Mouse (Mus musculus): Measurements from ENCODE around the gene Eda. TPM values are rescaled to one million over a fixed set of nuclear protein-coding genes. Genes with fewer than 3 reads are reported as not detected.

Gene Eda
- polyA plus RNA-seq, 1 experiment = 0.04 TPM

DNA sequence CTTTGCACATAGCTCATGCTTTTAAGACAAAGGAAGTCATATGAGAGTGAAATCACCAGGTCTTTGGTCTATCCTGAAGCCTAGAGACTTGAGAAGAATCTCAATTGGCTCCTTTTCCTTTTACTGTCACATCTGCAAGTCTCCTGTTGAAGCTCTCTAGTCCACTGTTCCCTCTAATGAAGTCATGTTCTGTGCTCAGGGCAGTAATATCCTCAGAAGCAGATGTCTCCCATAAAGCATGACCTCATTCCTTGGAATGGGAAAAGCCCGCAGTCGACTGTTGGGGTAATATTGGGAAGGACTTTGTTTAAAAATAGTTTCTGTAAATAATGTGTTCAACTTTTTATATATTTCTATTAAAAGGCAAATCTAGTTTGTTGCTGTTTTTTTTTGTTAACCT is 381.6 kb downstream of the Eda start:
- Histone ChIP-seq H3ac (ENCODE audit: control insufficient read depth, insufficient read length, low read depth) (no peak overlapping the region), H3K36me3 (ENCODE audit: control insufficient read depth, insufficient read depth) (no peaks in the 10 kb centered on the region), H3K79me3 (ENCODE audit: low read depth) (no peaks in the 10 kb centered on the region), H3K27me3 (ENCODE audit: control insufficient read depth, insufficient read depth, insufficient read length) (no peaks in the 10 kb centered on the region), H3K79me2 (ENCODE audit: control insufficient read depth, insufficient read depth) (no peaks in the 10 kb centered on the region), H3K4me3 (ENCODE audit: insufficient read depth, poor library complexity, severe bottlenecking) (no peak overlapping the region)
- no peak for TF ChIP-seq CTCF (IDR thresholded peaks at IDR 0.05; ENCODE audit: control insufficient read depth, insufficient read depth, insufficient read length)
- no peak for TF ChIP-seq MAX (IDR thresholded peaks at IDR 0.05)
- no peak for TF ChIP-seq USF1 (IDR thresholded peaks at IDR 0.05; ENCODE audit: low read depth)
- TF ChIP-seq MYOG (IDR thresholded peaks at IDR 0.05; ENCODE audit: control insufficient read depth, extremely low read depth, insufficient read length) = no peak

DNA sequence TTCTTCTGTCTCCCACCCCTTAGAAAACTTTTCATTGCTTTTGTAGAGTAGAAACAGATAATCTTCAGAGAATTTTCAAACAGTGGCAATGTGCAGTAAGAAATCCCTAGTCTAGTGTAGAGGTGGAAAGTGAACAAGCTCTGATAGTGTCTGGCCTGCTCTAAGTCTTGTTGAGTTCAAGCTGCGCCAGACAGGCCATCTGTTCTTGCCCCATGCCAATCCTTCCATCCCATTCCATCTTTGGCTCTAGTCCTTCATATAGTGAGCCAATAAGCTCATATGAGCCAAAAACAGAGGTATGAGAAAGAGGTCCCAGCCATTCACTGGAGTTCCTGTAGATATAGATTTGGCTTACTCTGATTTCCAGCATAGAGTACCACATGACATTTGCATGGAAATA is 414.5 kb downstream of the Eda start:
- H3K27me3 ChIP-seq (ENCODE audit: control insufficient read depth, insufficient read depth, insufficient read length) = no peaks in the 10 kb centered on the region
- TF ChIP-seq CTCF (IDR thresholded peaks at IDR 0.05; ENCODE audit: control insufficient read depth, insufficient read depth, insufficient read length) = no peak
- TF ChIP-seq MYOG (IDR thresholded peaks at IDR 0.05; ENCODE audit: control insufficient read depth, extremely low read depth, insufficient read length) = no peak
- H3K36me3 ChIP-seq (ENCODE audit: control insufficient read depth, insufficient read depth) = no peaks in the 10 kb centered on the region
- H3K79me3 ChIP-seq (ENCODE audit: low read depth) = no peaks in the 10 kb centered on the region
- H3K79me2 ChIP-seq (ENCODE audit: control insufficient read depth, insufficient read depth) = no peaks in the 10 kb centered on the region
- H3ac ChIP-seq (ENCODE audit: control insufficient read depth, insufficient read length, low read depth) = no peak overlapping the region
- no peak overlapping the region for H3K4me3 ChIP-seq (ENCODE audit: insufficient read depth, poor library complexity, severe bottlenecking)

DNA sequence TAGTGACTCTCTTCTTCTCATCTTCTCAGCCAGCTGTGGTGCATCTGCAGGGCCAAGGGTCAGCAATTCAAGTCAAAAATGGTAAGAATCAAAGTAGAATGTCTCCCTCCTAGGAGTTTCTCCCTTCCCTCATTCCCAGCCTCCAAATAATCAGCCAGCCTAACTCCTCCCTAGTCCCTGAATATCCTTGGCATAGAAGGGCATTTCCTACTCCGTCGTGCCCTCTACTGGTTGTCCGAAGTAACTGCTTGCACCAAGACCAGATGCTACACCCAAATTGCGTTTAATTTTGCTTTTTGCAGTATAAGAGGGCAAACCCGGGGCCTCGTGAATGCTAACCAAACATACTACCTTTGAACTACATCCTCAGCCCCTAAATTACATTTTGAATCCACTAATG is 416.9 kb downstream of the Eda start:
- H3K27me3 ChIP-seq (ENCODE audit: control insufficient read depth, insufficient read depth, insufficient read length) = no peaks in the 10 kb centered on the region
- TF ChIP-seq FOSL1 (IDR thresholded peaks at IDR 0.05; ENCODE audit: insufficient read depth, low read length, poor library complexity, severe bottlenecking) = no peak
- no peak for TF ChIP-seq USF1 (IDR thresholded peaks at IDR 0.05; ENCODE audit: low read depth)
- TF ChIP-seq CTCF (IDR thresholded peaks at IDR 0.05; ENCODE audit: control insufficient read depth, insufficient read depth, insufficient read length) = no peak
- no peak for TF ChIP-seq MAX (IDR thresholded peaks at IDR 0.05)
- no peaks in the 10 kb centered on the region for H3K79me2 ChIP-seq (ENCODE audit: control insufficient read depth, insufficient read depth)
- no peaks in the 10 kb centered on the region for H3K36me3 ChIP-seq (ENCODE audit: control insufficient read depth, insufficient read depth)
- H3ac ChIP-seq (ENCODE audit: control insufficient read depth, insufficient read length, low read depth) = no peak overlapping the region
- H3K4me3 ChIP-seq (ENCODE audit: insufficient read depth, poor library complexity, severe bottlenecking) = no peak overlapping the region
- no peaks in the 10 kb centered on the region for H3K79me3 ChIP-seq (ENCODE audit: low read depth)

DNA sequence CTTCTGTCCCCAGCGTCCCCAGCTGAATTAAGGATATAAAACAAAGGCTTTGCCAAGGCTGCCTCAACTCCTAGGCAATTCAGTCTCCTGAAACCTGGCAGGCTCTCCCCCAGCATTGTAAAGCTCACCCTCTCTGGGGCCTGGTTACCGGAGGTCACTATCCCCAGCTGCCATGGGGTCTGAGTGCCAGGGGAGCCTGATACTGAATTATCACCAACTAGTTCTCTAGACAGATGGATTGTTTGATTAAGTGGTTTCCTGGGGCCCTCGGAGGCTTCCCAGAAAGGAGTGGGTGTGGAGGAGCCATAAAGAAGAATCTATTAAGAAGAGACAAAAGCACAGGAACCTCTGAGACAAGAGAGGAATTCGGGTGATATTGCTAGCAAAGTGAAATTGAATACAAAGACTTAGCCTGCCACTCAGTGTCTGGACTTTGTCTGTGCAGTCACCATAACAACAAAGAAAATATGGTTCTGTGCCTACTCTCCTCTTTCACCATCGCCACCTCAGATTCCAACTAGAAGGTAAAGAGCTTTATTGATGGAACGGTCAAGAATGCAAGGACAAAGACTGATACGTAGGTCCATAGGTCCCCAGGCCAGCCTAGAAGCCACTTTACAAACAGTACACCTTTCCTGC is 418.9 kb downstream of the Eda start:
- Histone ChIP-seq H3K36me3 (ENCODE audit: control insufficient read depth, insufficient read depth) (no peaks in the 10 kb centered on the region), H3K4me3 (ENCODE audit: insufficient read depth, poor library complexity, severe bottlenecking) (no peak overlapping the region), H3K27me3 (ENCODE audit: control insufficient read depth, insufficient read depth, insufficient read length) (no peaks in the 10 kb centered on the region), H3ac (ENCODE audit: control insufficient read depth, insufficient read length, low read depth) (no peak overlapping the region), H3K79me2 (ENCODE audit: control insufficient read depth, insufficient read depth) (no peaks in the 10 kb centered on the region), H3K79me3 (ENCODE audit: low read depth) (no peaks in the 10 kb centered on the region)
- no peak for TF ChIP-seq USF1 (IDR thresholded peaks at IDR 0.05; ENCODE audit: low read depth)
- no peak for TF ChIP-seq CTCF (IDR thresholded peaks at IDR 0.05; ENCODE audit: control insufficient read depth, insufficient read depth, insufficient read length)
- TF ChIP-seq CEBPB (IDR thresholded peaks at IDR 0.05; ENCODE audit: low read depth) = no peak
- no peak for TF ChIP-seq FOSL1 (IDR thresholded peaks at IDR 0.05; ENCODE audit: insufficient read depth, low read length, poor library complexity, severe bottlenecking)
- no peak for TF ChIP-seq MYOG (IDR thresholded peaks at IDR 0.05; ENCODE audit: control insufficient read depth, extremely low read depth, insufficient read length)
- no peak for TF ChIP-seq MYOD1 (IDR thresholded peaks at IDR 0.05; ENCODE audit: control insufficient read depth, insufficient read length, low read depth)
- TF ChIP-seq MAX (IDR thresholded peaks at IDR 0.05) = no peak

DNA sequence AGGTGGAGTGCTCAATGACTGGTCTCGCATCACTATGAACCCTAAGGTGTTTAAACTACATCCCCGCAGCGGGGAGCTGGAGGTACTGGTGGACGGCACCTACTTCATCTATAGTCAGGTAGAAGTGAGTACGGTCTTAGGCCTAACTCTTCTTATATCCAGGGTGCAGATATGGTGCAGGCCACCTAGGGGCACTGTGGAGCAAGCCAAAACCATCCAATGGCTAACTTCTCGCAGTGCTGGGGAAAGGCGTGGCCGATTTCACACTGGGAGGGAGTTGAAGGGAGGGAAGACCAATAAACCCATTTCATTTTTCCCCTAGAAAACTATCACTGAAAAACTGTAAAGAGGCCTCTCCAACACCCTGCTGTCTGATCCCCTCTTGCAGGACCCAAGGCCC is 419.6 kb downstream of the Eda start:
- no peak for TF ChIP-seq MYOG (IDR thresholded peaks at IDR 0.05; ENCODE audit: control insufficient read depth, extremely low read depth, insufficient read length)
- no peak for TF ChIP-seq FOSL1 (IDR thresholded peaks at IDR 0.05; ENCODE audit: insufficient read depth, low read length, poor library complexity, severe bottlenecking)
- TF ChIP-seq MYOD1 (IDR thresholded peaks at IDR 0.05; ENCODE audit: control insufficient read depth, insufficient read length, low read depth) = no peak
- TF ChIP-seq USF1 (IDR thresholded peaks at IDR 0.05; ENCODE audit: low read depth) = no peak
- TF ChIP-seq CTCF (IDR thresholded peaks at IDR 0.05; ENCODE audit: control insufficient read depth, insufficient read depth, insufficient read length) = no peak
- no peak for TF ChIP-seq CEBPB (IDR thresholded peaks at IDR 0.05; ENCODE audit: low read depth)
- TF ChIP-seq MAX (IDR thresholded peaks at IDR 0.05) = no peak
- Histone ChIP-seq H3K36me3 (ENCODE audit: control insufficient read depth, insufficient read depth) (no peaks in the 10 kb centered on the region), H3K27me3 (ENCODE audit: control insufficient read depth, insufficient read depth, insufficient read length) (no peaks in the 10 kb centered on the region), H3K4me3 (ENCODE audit: insufficient read depth, poor library complexity, severe bottlenecking) (no peak overlapping the region), H3K79me2 (ENCODE audit: control insufficient read depth, insufficient read depth) (no peaks in the 10 kb centered on the region), H3ac (ENCODE audit: control insufficient read depth, insufficient read length, low read depth) (no peak overlapping the region), H3K79me3 (ENCODE audit: low read depth) (no peaks in the 10 kb centered on the region)

DNA sequence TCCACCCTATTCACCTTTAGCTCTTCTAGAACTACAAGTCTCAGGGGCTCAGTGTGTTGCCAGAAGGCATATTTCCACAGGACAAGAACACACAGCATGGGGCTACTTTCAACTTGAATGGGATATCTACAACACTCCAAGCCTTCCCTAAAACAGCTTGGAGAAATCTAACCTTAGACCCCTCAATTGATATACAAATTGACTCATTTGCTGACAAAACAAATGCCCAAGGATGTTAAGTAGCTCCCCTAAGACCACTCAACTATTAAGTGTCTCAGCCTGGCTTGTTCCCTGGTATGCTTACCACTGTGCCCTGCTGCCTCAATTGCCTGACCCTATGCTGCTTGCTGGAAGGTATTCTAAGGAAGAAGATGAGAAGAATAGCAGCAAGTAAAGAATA is 425.5 kb downstream of the Eda start:
- no peak overlapping the region for H3ac ChIP-seq (ENCODE audit: control insufficient read depth, insufficient read length, low read depth)
- no peak overlapping the region for H3K4me3 ChIP-seq (ENCODE audit: insufficient read depth, poor library complexity, severe bottlenecking)
- H3K79me2 ChIP-seq (ENCODE audit: control insufficient read depth, insufficient read depth) = no peaks in the 10 kb centered on the region
- no peaks in the 10 kb centered on the region for H3K27me3 ChIP-seq (ENCODE audit: control insufficient read depth, insufficient read depth, insufficient read length)
- H3K79me3 ChIP-seq (ENCODE audit: low read depth) = no peaks in the 10 kb centered on the region
- H3K36me3 ChIP-seq (ENCODE audit: control insufficient read depth, insufficient read depth) = no peaks in the 10 kb centered on the region
- TF ChIP-seq CTCF (IDR thresholded peaks at IDR 0.05; ENCODE audit: control insufficient read depth, insufficient read depth, insufficient read length) = no peak
- no peak for TF ChIP-seq MYOD1 (IDR thresholded peaks at IDR 0.05; ENCODE audit: control insufficient read depth, insufficient read length, low read depth)
- TF ChIP-seq USF1 (IDR thresholded peaks at IDR 0.05; ENCODE audit: low read depth) = no peak
- TF ChIP-seq MYOG (IDR thresholded peaks at IDR 0.05; ENCODE audit: control insufficient read depth, extremely low read depth, insufficient read length) = no peak
- no peak for TF ChIP-seq FOSL1 (IDR thresholded peaks at IDR 0.05; ENCODE audit: insufficient read depth, low read length, poor library complexity, severe bottlenecking)
- no peak for TF ChIP-seq CEBPB (IDR thresholded peaks at IDR 0.05; ENCODE audit: low read depth)
- TF ChIP-seq MAX (IDR thresholded peaks at IDR 0.05) = no peak
